Mouse (Mus musculus) kidney, adult 2 months (tissue): Measurements from ENCODE around the gene Oas1g.
"Not testable (repeated sequence)": the region's sequence is repeated elsewhere in the genome, so short reads cannot be mapped to it uniquely, and the experiment has no call there.

Experiments
- CTCF ChIP-seq: fragments of 200-500 bp; conservative IDR thresholded peaks from 2 replicates; pipeline ENCODE4 v1.5.1; 2011; ENCODE audit warnings: low read depth, mild to moderate bottlenecking, control low read depth, low read length, moderate library complexity, mixed read lengths; ENCODE audit not compliant: insufficient read depth, insufficient read length
- POLR2A ChIP-seq: fragments of 200-500 bp; IDR thresholded peaks from one replicate; pipeline ENCODE4 v1.6.1; 2011; ENCODE audit warnings: low read depth, low read length, control low read depth

- not testable (repeated sequence) for TF ChIP-seq POLR2A, CTCF
These were observed 6.5 kb upstream of the Oas1g start for GRCm38 (mm10) chr5:120893866-120894265.
